Mouse (Mus musculus): ENCODE results near the gene Slc2a10. TPM values are rescaled to one million over a fixed set of nuclear protein-coding genes. Genes with fewer than 3 reads are reported as not detected.
"Not testable (repeated sequence)": the region's sequence is repeated elsewhere in the genome, so short reads cannot be mapped to it uniquely, and the experiment has no call there.

Slc2a10 gene
- polyA plus RNA-seq, 1 experiment from 2014 or later, result 6.9 TPM

DNA sequence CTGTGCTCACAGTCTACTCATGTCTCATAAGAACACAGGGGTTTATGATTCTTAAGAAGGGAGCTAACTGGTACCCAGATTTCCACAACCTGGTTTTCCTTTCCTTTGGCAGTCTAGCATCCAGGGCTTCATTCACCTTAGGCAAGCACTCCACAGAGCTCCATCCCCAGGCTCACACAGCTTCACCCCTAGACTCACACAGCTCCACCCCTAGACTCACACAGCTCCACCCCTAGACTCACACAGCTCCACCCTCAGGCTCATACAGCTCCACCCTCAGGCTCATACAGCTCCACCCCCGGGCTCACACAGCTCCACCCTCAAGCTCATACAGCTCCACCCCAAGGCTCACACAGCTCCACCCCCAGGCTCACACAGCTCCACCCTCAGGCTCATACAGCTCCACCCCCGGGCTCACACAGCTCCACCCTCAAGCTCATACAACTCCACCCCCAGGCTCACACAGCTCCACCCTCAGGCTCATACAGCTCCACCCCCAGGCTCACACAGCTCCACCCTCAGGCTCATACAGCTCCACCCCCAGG, 7.4 kb downstream of the Slc2a10 start:
- peaks cover 34% of the 10 kb centered on the region for H3K4me1 ChIP-seq
- H3K27me3 ChIP-seq; H3K27ac ChIP-seq; ATAC-seq (replicated peaks; ENCODE audit: low FRiP score); H3K4me2 ChIP-seq; H3K9me3 ChIP-seq (replicated peaks); H3K4me3 ChIP-seq (replicated peaks); H3K9ac ChIP-seq; H3K36me3 ChIP-seq: not testable (repeated sequence)
- 81% methylated on average over 2 of the region's 2 CpGs for WGBS

GRCm38 (mm10) chr2:165511530-165511929, 7.9 kb downstream of the Slc2a10 start:
- not testable (repeated sequence) for H3K9ac ChIP-seq; H3K27me3 ChIP-seq; H3K4me2 ChIP-seq; H3K36me3 ChIP-seq; H3K9me3 ChIP-seq (replicated peaks); H3K4me3 ChIP-seq (replicated peaks); ATAC-seq (replicated peaks; ENCODE audit: low FRiP score)
- 80% methylated on average over 4 of the region's 4 CpGs for WGBS
- H3K4me1 ChIP-seq, result peaks cover 34% of the 10 kb centered on the region
- peak overlapping the region; percentile 20 for H3K27ac ChIP-seq

GRCm38 (mm10) chr2:165512426-165512825, 8.8 kb downstream of the Slc2a10 start:
- H3K9me3 ChIP-seq (replicated peaks), result no peaks in the 10 kb centered on the region
- H3K4me3 ChIP-seq (replicated peaks), result no peak overlapping the region
- peak; percentile 44 for ATAC-seq (replicated peaks; ENCODE audit: low FRiP score)
- H3K27ac ChIP-seq, result peak overlapping the region; percentile 20
- H3K36me3 ChIP-seq, result no peaks in the 10 kb centered on the region
- H3K4me1 ChIP-seq, result peaks cover 34% of the 10 kb centered on the region
- no peak overlapping the region for H3K9ac ChIP-seq
- peak overlapping the region; percentile 32 for H3K4me2 ChIP-seq
- 7% methylated on average over 7 of the region's 7 CpGs for WGBS
- H3K27me3 ChIP-seq, result no peaks in the 10 kb centered on the region

DNA sequence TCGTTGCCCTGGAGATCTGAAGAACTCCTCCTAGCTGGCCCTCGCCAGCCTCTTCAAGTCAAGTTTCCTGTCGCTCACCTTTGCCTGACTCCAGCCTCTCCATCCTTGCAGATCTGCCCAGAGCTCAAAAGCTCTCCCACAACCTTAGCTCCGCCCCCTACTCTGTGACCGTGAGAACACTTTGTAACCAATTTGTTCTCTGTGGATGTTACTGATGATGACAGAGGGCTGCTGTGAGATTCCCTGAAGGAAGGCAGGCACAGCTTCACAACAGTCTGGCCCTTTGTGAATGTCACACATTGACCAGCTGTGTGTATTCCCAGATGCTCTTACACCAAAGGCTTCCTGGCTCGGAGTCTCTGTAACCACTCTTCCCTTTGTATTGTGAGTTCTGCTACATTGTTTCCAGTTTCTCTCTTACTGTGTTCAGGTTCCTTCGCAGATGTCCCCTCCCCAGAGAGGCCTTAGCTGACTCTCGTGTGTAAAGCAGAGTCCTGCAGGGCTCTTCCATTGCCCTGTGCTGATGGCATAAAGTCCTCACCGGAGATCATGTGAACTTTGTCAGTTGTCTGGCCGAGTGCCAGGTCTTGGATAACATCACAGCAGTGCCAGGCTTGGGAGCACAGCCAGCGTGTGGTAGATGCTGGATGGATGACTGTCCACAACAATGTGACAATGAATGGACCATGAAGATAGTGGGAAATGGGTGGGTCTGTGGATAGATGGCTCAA, 9.4 kb downstream of the Slc2a10 start:
- H3K27me3 ChIP-seq, result no peaks in the 10 kb centered on the region
- no peaks in the 10 kb centered on the region for H3K9me3 ChIP-seq (replicated peaks)
- H3K27ac ChIP-seq, result peak overlapping the region; percentile 20
- 18% methylated on average over 11 of the region's 11 CpGs for WGBS
- peaks cover 34% of the 10 kb centered on the region for H3K4me1 ChIP-seq
- H3K4me3 ChIP-seq (replicated peaks), result no peak overlapping the region
- H3K36me3 ChIP-seq, result no peaks in the 10 kb centered on the region
- peak; percentile 48 for ATAC-seq (replicated peaks; ENCODE audit: low FRiP score)
- no peak overlapping the region for H3K9ac ChIP-seq
- H3K4me2 ChIP-seq, result peak overlapping the region; percentile 32

GRCm38 (mm10) chr2:165515178-165515728, 11.7 kb downstream of the Slc2a10 start:
- Histone ChIP-seq H3K4me1 (peaks cover 25% of the 10 kb centered on the region), H3K36me3 (peaks cover 2% of the 10 kb centered on the region; the same call in 1 of the 2 replicates), H3K4me2 (no peak overlapping the region), H3K27me3 (no peaks in the 10 kb centered on the region), H3K9me3 (replicated peaks) (no peaks in the 10 kb centered on the region), H3K27ac (no peak overlapping the region), H3K4me3 (replicated peaks) (no peak overlapping the region), H3K9ac (no peak overlapping the region)
- ATAC-seq (replicated peaks; ENCODE audit: low FRiP score), result no peak
- 92% methylated on average over 20 of the region's 20 CpGs for WGBS

DNA sequence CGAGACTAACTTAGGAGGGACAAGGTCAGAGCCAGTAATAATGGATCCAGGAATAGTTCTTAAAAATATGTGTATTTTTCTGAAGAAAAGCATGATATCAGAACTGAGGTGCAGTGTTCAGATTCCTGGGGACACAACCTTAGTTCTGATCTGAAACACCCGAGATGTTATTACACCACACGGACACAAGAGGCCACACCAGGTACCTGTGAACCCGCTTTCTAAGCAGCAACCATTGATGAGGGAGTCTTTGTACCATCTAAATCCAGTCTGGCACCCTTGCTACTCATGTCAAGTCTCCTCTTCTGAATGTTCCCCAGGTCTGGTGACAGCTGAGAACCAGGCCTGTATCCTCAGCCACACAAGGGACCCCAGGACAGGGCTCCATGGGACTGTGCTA, 22.0 kb downstream of the Slc2a10 start:
- Histone ChIP-seq H3K4me2 (no peak overlapping the region), H3K9me3 (replicated peaks) (no peaks in the 10 kb centered on the region), H3K36me3 (no peaks in the 10 kb centered on the region), H3K27ac (no peak overlapping the region), H3K4me3 (replicated peaks) (no peak overlapping the region), H3K4me1 (no peaks in the 10 kb centered on the region), H3K27me3 (no peaks in the 10 kb centered on the region), H3K9ac (no peak overlapping the region)
- no peak for ATAC-seq (replicated peaks; ENCODE audit: low FRiP score)
- WGBS, result 50% methylated on average over 4 of the region's 4 CpGs

DNA sequence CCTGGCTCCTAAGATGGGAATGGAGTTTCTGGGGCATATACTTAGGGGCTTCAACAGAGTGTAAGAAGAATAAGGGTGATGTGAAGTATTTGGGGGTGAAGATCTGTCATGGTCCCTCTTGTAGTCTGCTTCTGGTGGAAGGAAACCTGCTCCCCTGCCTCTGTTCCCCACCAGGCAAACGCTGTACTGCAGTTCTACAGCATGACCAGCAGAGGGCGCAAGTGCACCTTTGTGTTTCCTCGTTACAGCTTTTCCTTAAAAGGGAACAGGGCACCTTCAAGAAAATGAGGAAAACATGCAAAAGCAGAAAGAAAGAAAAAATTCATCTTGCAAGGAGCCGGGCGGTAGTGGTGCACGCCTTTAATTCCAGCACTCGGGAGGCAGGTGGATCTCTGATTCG, 25.5 kb downstream of the Slc2a10 start:
- H3K9me3 ChIP-seq (replicated peaks), result no peaks in the 10 kb centered on the region
- no peaks in the 10 kb centered on the region for H3K4me1 ChIP-seq
- WGBS, result 19% methylated on average over 8 of the region's 8 CpGs
- no peaks in the 10 kb centered on the region for H3K36me3 ChIP-seq
- no peak overlapping the region for H3K4me2 ChIP-seq
- no peak for ATAC-seq (replicated peaks; ENCODE audit: low FRiP score)
- no peak overlapping the region for H3K9ac ChIP-seq
- no peak overlapping the region for H3K4me3 ChIP-seq (replicated peaks)
- no peak overlapping the region for H3K27ac ChIP-seq
- no peaks in the 10 kb centered on the region for H3K27me3 ChIP-seq

GRCm38 (mm10) chr2:165533789-165534188, 30.2 kb downstream of the Slc2a10 start:
- Histone ChIP-seq H3K9ac (no peak overlapping the region), H3K27me3 (no peaks in the 10 kb centered on the region), H3K36me3 (no peaks in the 10 kb centered on the region), H3K27ac (no peak overlapping the region), H3K9me3 (replicated peaks) (no peaks in the 10 kb centered on the region), H3K4me2 (no peak overlapping the region), H3K4me1 (0 out of 2 replicates have a peak, but pooled peaks cover 9% of the 10 kb centered on the region), H3K4me3 (replicated peaks) (no peak overlapping the region)
- WGBS, result 67% methylated on average over 6 of the region's 6 CpGs
- no peak for ATAC-seq (replicated peaks; ENCODE audit: low FRiP score)

DNA sequence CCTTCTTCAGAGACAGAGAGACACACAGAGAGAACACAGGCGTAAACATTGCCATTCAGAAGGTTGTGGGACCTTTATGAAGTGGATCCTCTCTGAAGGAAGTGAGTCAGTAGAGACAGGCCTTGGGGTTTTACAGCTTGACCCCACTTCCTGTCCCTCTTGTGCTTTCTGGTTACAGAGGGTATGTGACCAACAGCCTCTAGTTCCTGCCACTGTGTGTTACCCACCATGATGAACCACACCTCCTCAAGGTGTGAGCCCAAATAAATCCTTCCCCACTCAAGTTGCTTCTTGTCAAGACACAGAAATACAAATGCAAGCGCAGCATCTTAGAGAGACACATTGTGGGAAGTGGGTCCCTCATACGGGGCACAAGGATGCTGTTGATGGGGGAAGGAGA, 37.4 kb downstream of the Slc2a10 start:
- no peak for ATAC-seq (replicated peaks; ENCODE audit: low FRiP score)
- Histone ChIP-seq H3K27ac (no peak overlapping the region), H3K27me3 (no peaks in the 10 kb centered on the region), H3K4me1 (0 out of 2 replicates have a peak, but pooled peaks cover 3% of the 10 kb centered on the region), H3K9me3 (replicated peaks) (no peaks in the 10 kb centered on the region), H3K36me3 (no peaks in the 10 kb centered on the region), H3K4me3 (replicated peaks) (no peak overlapping the region), H3K4me2 (no peak overlapping the region), H3K9ac (no peak overlapping the region)
- WGBS, result 78% methylated on average over 3 of the region's 3 CpGs

GRCm38 (mm10) chr2:165542939-165543669, 39.5 kb downstream of the Slc2a10 start:
- Histone ChIP-seq H3K36me3 (no peaks in the 10 kb centered on the region), H3K27ac (no peak overlapping the region), H3K4me1 (peaks cover 16% of the 10 kb centered on the region), H3K9me3 (replicated peaks) (no peaks in the 10 kb centered on the region), H3K27me3 (no peaks in the 10 kb centered on the region), H3K4me2 (no peak overlapping the region), H3K9ac (no peak overlapping the region), H3K4me3 (replicated peaks) (no peak overlapping the region)
- 77% methylated on average over 13 of the region's 13 CpGs for WGBS
- ATAC-seq (replicated peaks; ENCODE audit: low FRiP score), result no peak

DNA sequence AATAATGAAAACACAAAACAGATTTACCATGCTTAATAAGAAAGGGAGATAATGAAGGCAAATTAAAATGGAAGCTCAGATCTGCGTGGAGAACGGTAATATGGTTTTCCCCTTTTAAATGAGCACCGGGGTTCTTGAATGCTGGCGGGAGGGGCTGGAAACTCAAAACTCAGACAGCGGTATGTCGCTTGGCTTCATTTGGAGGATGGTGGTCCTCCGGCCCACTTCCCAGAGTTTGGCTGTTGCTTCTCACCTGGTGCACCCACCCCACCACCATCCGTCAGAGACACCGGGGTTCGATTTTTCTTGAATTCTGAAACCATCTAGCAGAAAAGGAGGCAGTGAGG, 40.1 kb downstream of the Slc2a10 start:
- 89% methylated on average over 10 of the region's 10 CpGs for WGBS
- Histone ChIP-seq H3K4me2 (no peak overlapping the region), H3K4me1 (peaks cover 18% of the 10 kb centered on the region), H3K27ac (no peak overlapping the region), H3K27me3 (no peaks in the 10 kb centered on the region), H3K9me3 (replicated peaks) (no peaks in the 10 kb centered on the region), H3K4me3 (replicated peaks) (no peak overlapping the region), H3K36me3 (no peaks in the 10 kb centered on the region), H3K9ac (no peak overlapping the region)
- no peak for ATAC-seq (replicated peaks; ENCODE audit: low FRiP score)

GRCm38 (mm10) chr2:165545687-165546086, 42.1 kb downstream of the Slc2a10 start:
- H3K4me1 ChIP-seq, result peaks cover 18% of the 10 kb centered on the region
- H3K4me2 ChIP-seq, result no peak overlapping the region
- no peak overlapping the region for H3K27ac ChIP-seq
- no peaks in the 10 kb centered on the region; the same call in 1 of the 2 replicates for H3K27me3 ChIP-seq
- no peaks in the 10 kb centered on the region for H3K36me3 ChIP-seq
- no peak overlapping the region for H3K9ac ChIP-seq
- H3K9me3 ChIP-seq (replicated peaks), result no peaks in the 10 kb centered on the region
- ATAC-seq (replicated peaks; ENCODE audit: low FRiP score), result no peak
- 94% methylated on average over 2 of the region's 2 CpGs for WGBS
- no peak overlapping the region for H3K4me3 ChIP-seq (replicated peaks)
